Mouse (Mus musculus) kidney, adult 11 months (tissue): ENCODE measurements at regions not wholly inside any gene's neighbourhood (a gene's known extent, or its start where the extent isn't known, plus 50 kb on each side); places are given as distances from the start of the nearest gene placed in this dataset.
A peak's percentile ranks its signal among the peaks of the same experiment; 100 is the strongest.

Experiments used
- DNase-seq: peaks from one replicate; pipeline ENCODE4 v3.0.0; 2022

GRCm38 (mm10) chr10:83964838-83965237 lies 242.2 kb downstream of the 1500009L16Rik start:
- no peak for DNase-seq

GRCm38 (mm10) chr10:83970501-83970900 lies 247.8 kb downstream of the 1500009L16Rik start:
- peak; percentile 11 for DNase-seq

DNA sequence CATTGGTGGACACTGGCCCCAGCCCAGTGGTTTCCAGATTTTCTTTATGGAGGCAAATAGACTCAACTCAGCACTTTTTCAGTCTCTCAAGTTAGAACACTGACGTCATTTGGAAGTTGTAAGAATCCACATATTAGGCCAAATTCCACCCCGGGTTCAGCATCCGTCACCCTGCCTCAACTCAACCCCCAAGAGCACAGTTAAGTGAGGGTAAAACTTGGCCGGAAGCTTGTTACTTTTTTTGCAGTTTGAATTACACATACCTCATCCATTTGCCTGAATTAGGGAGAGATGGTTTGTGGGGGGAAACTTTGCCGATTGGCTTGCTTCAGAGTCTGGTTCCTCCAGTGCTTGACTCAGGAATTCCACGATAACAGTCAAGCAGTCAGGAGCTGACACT lies 251.9 kb downstream of the 1500009L16Rik start:
- peak; percentile 8 for DNase-seq

DNA sequence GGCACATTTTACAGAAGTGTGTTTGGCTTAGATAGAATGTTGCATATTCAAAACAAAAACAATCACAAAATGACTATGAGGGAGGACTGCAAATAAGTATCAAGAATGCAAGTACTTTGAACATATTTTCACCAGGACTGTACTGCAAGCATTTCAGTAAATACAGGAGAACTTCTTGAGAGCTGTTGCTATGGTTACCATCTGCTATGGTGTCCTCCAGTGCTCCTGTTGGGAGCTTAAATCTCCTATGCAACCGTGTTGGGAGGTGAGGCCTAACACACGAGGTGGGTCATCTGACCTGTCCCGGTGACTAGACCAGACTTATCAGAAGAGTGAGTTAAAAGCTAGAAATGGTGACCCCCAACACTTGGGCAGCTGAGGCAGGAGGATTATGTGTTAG lies 253.9 kb downstream of the 1500009L16Rik start:
- no peak for DNase-seq

- DNase-seq, result no peak
Measured at GRCm38 (mm10) chr10:83979930-83980329, 257.3 kb downstream of the 1500009L16Rik start.

DNA sequence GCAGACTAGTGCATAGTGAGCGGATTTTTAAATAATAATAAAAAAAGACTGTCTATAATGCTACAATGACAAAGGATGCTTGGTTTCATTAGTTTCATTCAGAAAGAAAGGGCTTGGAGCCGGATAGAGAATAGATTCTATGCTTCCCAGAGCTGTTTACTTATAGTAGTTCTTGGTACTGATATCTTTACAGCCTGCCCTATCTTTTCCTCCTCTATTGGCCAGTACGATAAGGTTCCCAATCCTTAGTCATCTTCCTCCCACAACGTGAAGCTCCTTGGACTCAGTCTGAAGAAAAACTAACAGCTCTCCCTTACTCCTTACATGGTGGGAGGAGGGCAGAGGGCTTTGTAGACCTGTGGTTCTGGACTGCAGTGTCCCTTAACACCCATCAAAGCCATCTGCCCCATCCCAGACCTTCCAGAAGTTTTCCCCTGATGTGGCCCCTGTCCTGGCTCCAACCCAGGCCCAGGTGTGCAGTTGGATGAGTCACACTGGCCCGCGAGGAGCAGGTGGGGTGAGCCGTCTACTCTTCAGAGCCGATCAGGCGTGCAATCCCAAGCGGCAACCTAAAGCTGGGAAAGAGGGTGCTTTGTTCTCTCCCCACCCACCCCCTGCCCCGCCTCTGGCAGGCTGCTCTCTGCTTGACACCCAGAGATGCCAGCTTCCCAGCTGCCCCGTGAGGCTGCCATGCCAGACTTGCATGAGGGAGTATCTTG lies 262.2 kb downstream of the 1500009L16Rik start:
- no peak for DNase-seq

- no peak for DNase-seq
Measured at GRCm38 (mm10) chr10:83992577-83993305, 270.1 kb downstream of the 1500009L16Rik start.

DNA sequence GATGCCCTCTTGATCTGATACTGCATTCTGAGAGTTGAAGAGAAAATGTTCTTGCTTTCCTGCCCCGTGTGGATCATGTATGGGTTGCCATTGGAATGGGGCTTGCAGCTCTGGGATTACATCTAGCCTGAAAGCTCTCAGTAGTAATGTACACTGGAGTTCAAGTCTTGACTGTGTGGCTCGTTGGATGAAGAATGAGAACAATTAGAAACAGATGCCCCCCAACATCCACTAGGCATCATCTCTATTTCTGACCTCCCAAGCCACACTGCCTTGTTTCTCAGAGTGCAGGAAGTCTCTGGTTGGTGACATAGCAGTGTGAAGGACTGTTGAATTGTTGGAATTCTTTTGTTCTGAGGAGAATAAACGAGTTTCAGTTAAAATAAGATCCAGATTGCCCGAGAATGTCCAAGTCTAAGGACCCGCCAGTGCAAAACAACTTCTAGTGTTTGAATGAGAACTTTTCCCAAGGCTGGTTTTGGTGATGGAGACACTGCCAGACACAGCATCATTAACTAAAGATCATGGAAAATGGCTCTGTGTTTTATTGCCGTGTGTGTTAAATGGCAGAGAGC lies 272.4 kb downstream of the 1500009L16Rik start:
- DNase-seq, result no peak

DNA sequence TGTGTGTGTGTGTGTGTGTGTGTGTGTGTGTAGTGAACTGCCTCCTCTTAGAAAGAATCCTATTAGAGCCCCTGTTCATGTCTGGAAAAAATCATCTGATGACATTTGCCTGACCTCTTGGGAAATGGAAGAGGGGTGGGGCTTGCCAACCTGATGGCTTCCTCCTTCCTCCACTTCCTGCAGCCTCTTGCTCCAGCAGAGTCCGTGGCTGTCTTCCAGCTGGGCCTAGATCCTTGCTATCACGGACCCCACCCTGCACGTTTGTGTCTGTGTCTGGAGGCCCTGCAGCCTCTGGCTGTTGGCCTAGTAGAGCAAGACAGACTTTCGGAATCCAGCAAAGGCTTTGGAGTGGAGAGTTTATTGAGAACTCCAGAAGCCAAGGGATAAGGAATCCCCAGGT lies 273.2 kb downstream of the 1500009L16Rik start:
- DNase-seq, result peak; percentile 88

- no peak for DNase-seq
Measured at GRCm38 (mm10) chr10:83996489-83996888, 273.8 kb downstream of the 1500009L16Rik start.

DNA sequence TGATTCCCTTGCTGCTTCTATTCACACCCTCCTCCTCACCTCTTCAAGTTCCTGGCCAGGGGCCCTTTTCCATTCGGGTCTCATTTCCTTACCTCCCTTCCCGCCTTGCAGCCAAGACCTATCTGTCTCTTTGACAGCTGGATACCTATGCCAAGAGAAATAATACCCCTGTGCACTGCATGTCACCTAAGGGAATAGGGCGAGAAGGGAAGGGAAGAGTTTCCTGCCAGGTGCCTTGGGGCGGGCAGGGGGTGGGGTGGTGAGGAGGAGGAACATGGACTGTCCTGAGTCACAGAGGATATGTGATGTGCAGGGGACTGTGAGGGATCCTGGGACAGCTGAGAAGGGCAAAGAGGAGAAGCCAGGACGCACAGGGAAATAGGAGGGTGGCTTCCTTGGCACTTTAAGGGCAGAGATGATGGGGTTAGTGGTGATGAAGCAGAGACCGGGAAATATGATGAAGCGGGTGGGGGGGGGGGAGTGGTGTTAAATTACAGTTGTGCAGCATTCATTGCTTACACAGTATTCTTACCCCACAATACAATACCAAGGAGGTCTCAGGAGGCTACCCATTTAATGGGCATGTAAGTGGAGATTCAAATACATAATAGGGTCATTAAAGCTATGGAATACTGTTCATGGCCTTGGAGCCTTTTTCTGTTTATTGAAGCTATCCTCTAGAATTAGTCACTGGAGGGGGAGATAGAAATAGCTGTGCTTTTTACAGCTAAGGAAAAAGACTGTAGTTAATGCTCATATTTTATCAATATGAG lies 278.0 kb downstream of the 1500009L16Rik start:
- peak; percentile 74 for DNase-seq

GRCm38 (mm10) chr10:84002744-84003143 lies 280.1 kb downstream of the 1500009L16Rik start:
- DNase-seq, result no peak

GRCm38 (mm10) chr10:84003601-84004149 lies 281.0 kb downstream of the 1500009L16Rik start:
- no peak for DNase-seq

DNA sequence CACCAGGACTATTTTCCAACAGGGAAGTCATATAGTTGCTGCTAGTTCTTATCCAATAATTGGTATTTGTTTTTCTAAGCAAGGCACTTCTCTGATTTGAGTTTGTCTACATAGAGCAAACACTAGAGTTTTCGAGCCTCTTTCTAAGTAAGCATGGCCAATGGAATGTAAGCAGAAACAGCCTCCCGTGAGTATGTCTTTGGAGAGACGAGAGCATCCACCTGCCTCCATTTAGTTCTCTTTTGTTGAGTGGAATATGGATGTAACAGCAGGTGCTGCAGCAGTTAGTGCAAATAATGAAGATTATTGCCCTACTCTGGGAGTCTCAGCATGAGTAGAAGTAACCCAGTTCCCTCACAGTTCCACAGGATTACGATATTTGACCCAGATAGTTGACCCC lies 286.3 kb downstream of the 1500009L16Rik start:
- no peak for DNase-seq

- DNase-seq, result peak; percentile 28
Measured at GRCm38 (mm10) chr10:84019381-84019780, 296.7 kb downstream of the 1500009L16Rik start.

DNA sequence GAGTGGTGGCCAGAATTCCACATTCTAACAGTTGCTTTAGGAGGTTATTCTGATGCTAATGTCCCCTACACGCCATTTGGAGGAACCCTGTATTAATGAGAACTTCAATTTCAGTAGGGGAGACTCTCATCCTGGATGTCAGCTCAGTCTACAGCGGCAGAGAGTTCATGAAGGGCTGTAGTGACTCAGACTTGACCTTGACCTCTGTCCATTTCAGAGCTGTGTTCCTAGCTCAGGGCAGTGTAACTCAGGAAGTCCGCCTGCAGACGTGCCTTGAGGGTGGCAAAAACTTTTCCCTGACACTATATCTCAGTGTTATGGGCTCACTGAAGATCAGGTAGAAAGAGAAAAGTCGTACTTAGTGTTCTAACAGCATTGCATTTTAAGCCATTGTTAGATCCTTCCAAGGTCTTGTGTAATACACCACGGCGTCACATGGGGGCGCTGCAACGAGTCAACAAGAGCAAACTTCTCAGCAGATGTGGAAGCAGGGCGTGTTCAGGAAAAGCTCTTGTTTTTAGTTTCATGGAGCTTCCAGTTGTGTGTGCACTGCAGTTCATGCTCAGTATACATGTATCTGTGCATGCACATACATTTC lies 297.5 kb downstream of the 1500009L16Rik start:
- peak; percentile 27 for DNase-seq

- no peak for DNase-seq
Measured at GRCm38 (mm10) chr10:84021167-84022120, 298.8 kb downstream of the 1500009L16Rik start.

GRCm38 (mm10) chr10:84024294-84024693 lies 301.6 kb downstream of the 1500009L16Rik start:
- DNase-seq, result no peak

- DNase-seq, result no peak
Measured at GRCm38 (mm10) chr10:84024901-84025300, 302.2 kb downstream of the 1500009L16Rik start.

DNA sequence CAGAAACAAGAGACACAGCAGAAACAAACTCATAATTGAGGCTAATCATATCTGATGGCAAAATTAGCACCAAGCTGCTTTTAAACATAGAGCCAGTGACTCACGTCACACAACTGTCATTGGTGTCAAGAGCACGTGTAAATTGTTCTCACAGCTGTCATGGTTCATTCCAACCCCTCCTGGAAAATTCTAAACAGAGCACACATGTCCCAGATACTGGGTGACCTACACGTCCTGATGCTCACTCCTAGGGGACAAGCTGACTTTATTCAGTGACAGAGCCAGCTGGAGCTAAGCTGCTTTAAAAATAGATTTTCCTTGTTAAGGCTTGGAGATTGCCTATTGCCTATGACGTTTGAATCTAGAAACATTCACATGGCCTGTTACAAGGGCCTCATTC lies 304.1 kb downstream of the 1500009L16Rik start:
- no peak for DNase-seq
